Comparison of ENCODE assay signal across 21 mouse cellular contexts in genomic region chr13:52516561-52516960, GRCm38 (mm10). TPM values are rescaled to one million over a fixed set of nuclear protein-coding genes. Genes with fewer than 3 reads are reported as not detected.
DNase-seq lines count a peak whose midpoint lies in the region; TF ChIP-seq lines count a peak whose summit lies in the region.
"Had no signal": no experiment of that assay in that cellular context is flagged by ENCODE, and none has a peak within 500 bp of the region (broad histone marks: within the 10 kb centered on the region; RNA-seq: fewer than 3 reads in every experiment).

No protein-coding gene starts in this region.

- intact Hi-C loops in heart, postnatal 10 days (cut with DNase I), result no loop called here

- DNase-seq in cerebellum, adult 2 months, result peak in 1 of 2 experiments; percentile 13
- DNase-seq in cerebellum, adult 11-12 months, result no peak
- DNase-seq in heart, adult 11 months, result peak; percentile 45
- no peak for DNase-seq in heart, postnatal 10 days
- DNase-seq in urinary bladder, adult 2 months (ENCODE audit: low spot score), result no peak
- DNase-seq: adrenal gland, adult 2 months; adrenal gland, postnatal 10 days; adrenal gland, postnatal 25 days; B cell, adult 2 months; cerebellum, adult 11 months; cerebellum, adult 8-10 months; cerebellum, postnatal 14 days; embryo, embryonic 11 days; forebrain, postnatal 0 days had no signal

- H3K27me3 ChIP-seq in cerebellum, adult 2 months (ENCODE audit: control insufficient read depth, insufficient read depth, low read length), result no peaks in the 10 kb centered on the region
- H3K27me3 ChIP-seq: CH12.LX; embryonic facial prominence, embryonic 13.5 days; embryonic facial prominence, embryonic 15.5 days; forebrain, embryonic 13.5 days; forebrain, embryonic 15.5 days had no signal

- 61% methylated on average over 4 of the region's 4 CpGs for WGBS in cerebellum, adult 2 months

- H3K4me3 ChIP-seq in cerebellum, adult 2 months (replicated peaks; ENCODE audit: insufficient read depth, low read depth, low read length), result no peak overlapping the region
- H3K4me3 ChIP-seq: embryonic facial prominence, embryonic 13.5 days; embryonic facial prominence, embryonic 15.5 days; forebrain, embryonic 13.5 days; forebrain, embryonic 15.5 days had no signal

- TF ChIP-seq POLR2A in cerebellum, adult 2 months (IDR thresholded peaks at IDR 0.05; ENCODE audit: borderline replicate concordance, insufficient read depth, low read length), result no peak

- H3K4me1 ChIP-seq in cerebellum, adult 2 months (ENCODE audit: control insufficient read depth, insufficient read depth, low read length), result peaks cover 49% of the 10 kb centered on the region
- H3K4me1 ChIP-seq: embryonic facial prominence, embryonic 13.5 days; embryonic facial prominence, embryonic 15.5 days; forebrain, embryonic 15.5 days had no signal

- peak overlapping the region; percentile 76 for H3K27ac ChIP-seq in cerebellum, adult 2 months (ENCODE audit: insufficient read depth, low read length)
- H3K27ac ChIP-seq: embryonic facial prominence, embryonic 13.5 days; embryonic facial prominence, embryonic 15.5 days; forebrain, embryonic 13.5 days; forebrain, embryonic 15.5 days had no signal

- no peak for TF ChIP-seq CTCF in cerebellum, adult 2 months (IDR thresholded peaks at IDR 0.05; ENCODE audit: borderline replicate concordance, insufficient read depth, low read depth, low read length)

RNA-seq across cellular contexts. Expression of gene Diras2, which starts 14.5 kb away (rescaled TPM):
- polyA plus RNA-seq in cerebellum, adult 2 months (2012; rRNA removed), result 241 and 269 TPM in 2 replicates
- 1 to 10 TPM in 1 of 2 experiments, under 1 TPM in 1; 0.79 to 1.4 TPM for total RNA-seq in heart, postnatal 10 days (2021)
- polyA plus RNA-seq in urinary bladder, adult 2 months (2012; rRNA removed), result 6.0 and 9.8 TPM in 2 replicates
- polyA plus RNA-seq: CD4-positive, CD25-positive, alpha-beta regulatory T cell, adult 4 months; G1E had no signal

Comparison
In these comparisons a context has a peak if more than half of its experiments do, and no peak if none do; other contexts are left out.
1. RNA of gene Diras2, which starts 14.5 kb away (polyA plus RNA-seq): 241 to 269 TPM in cerebellum, adult 2 months; 6.0 to 9.8 TPM in urinary bladder, adult 2 months; every median in the first group is over 10 times any median in the second.